Mouse (Mus musculus) naive thymus-derived CD4-positive, alpha-beta T cell, adult 2 months (primary cell): ENCODE results near the gene Dact1.

Source experiments
- DNase-seq: peaks from one replicate; pipeline ENCODE4 v3.0.0-alpha.2; 2011; ENCODE audit warnings: low read depth

The Dact1 gene

DNA sequence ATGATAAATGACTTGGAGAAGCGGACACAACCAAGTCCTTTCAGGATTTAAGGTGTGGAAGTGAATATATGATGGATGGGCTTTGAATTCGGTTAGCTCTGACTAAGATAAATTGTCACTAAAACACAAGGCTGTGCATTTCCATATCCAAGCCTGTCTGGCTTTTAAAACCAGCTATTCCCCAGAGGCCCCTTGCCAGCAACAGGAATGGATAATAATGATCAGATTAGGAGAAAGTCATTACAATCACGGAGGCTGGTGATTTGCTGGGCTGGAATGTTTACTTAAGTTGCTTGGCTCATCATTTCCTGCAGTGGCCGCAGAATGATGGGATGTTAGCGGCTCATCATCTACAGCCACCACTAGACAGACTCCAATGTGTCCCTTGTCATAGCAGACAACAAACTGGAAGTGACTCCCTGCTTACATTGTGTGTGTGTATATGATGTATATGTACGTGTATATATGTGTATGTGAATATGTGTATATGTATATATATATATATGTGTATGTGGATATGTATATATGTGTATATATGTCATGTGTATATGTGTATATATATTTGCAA, 28.3 kb downstream of the Dact1 start:
- no peak for DNase-seq

DNA sequence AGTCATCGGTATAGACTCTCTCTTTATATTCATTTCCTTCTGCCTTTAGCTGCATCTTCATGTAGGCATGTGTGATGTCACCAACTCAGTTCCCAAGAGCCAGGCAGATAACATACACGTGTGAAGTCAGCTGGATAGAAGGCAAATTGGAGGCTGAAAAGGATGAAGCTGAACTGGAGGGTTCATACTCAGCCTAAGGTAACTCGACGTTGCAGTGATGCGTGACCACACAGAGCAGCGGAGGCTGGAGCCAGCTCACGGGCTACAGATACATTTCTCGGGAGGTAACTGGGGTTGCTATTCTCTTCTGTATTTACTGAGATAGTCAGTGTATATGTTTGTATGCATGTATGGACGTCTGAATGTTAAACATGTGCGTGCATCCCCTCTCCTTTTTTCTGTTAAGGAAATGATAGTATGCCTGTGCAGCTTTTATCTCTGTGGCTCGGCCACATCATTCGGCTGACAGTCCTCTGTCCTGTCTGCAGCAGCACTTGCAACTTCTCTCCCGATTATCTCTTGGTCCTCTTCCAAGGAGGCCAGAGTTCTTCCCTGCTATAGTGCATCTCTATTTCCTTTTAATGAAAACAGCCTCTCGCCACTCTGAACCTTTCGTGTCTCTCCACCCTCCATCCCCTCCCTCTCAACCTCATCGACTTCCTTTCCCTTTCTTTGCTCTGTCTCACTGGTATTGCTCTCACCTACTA, 29.6 kb downstream of the Dact1 start:
- DNase-seq = no peak

DNA sequence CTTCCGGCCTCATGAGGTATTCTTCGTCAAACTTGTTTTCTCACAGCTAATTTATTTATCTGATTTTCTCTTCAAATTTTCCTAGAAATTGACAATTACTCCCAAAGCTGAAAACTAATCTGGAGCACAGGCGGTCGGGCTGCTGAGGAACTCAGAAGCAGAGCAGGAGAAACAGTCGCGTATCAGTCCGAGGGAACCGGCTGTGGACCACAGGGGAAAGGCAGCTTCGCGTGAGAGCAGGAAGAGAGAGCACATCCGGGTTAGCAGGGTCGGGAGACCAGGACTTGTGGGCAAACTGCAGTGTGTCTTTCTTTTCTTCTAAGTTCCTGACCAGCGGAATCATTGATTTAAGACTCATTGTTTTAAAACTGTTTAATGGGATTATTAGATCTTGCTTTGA, 32.7 kb downstream of the Dact1 start:
- DNase-seq = peak; percentile 16

DNA sequence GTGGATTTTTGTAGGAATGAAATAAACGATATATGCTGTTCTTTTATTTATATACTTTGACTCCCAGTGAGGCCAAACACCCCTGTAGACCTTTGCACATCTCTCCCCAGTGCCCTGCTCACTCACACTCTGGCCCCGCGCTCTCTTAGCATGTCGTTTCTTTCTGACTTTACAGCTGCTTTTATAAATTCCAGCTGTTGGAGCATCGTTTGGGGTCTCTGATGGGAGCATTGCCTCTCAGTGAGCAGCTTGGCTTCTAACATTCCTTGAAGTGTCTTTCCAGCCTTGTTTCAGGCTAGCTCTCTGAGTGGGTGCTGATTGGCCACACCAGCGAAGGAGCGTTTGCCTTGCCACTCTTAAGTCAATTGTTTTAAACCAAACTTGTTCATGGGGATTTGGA, 35.8 kb downstream of the Dact1 start:
- DNase-seq = no peak

DNA sequence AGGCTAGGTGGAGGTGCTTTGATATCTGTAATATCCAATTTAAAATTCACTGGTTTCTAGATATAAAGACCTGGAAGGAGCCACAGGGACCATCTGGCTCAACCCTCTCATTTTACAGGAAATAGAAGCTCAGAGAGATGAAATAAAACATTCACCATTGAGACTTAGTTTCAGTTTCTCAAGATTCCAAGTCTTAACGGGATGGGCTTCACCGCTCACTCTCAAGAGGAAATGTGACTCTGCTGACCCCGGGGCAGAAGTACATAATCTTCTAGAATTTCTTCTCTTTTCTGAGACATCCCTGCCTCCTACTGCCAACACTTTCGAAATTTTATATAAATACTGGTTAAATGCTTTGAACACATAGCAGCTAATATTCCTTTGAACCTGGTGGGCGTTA, 36.4 kb downstream of the Dact1 start:
- no peak for DNase-seq

DNA sequence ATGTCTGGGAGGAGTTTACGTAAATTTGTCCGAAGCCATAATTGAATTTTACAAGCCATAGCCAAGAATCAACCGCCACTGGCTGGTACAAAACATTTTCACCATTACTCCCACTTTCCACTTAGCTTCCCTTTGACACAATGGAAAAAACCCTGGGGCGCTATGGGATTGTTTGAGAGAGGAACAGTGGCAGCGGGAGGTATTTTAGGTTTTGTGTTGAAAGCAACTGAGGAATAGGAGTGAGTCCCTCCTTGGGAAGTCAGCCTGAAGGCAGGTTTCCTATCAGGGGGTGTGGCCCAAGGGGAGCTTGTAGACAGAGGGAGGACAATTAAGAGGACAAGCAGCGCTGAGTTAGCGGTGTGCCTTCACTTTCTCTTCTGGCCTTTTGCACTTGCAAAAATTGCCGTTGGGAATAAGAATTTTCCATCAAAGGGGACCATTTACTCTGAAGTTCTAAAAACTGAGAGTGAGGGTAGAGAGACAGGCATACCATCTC, 38.8 kb downstream of the Dact1 start:
- no peak for DNase-seq

DNA sequence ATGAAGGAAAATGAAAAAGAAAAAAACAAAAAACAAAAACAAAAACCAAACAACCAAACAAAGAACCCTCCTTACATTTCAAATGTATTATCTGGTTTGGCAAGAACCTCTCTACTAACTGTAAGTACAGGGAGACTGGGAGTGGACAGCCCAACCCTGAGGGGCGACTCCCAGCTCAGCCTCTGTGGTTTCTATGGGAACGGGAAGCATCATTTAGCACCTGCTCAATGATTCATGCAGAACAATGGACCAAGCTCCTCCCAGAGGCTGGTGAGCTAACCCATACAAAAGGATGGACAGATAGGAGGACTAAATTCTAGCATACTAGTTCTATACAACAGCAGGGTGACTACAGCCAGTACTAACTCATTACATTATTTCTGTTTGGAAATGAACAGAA, 40.4 kb downstream of the Dact1 start:
- no peak for DNase-seq

DNA sequence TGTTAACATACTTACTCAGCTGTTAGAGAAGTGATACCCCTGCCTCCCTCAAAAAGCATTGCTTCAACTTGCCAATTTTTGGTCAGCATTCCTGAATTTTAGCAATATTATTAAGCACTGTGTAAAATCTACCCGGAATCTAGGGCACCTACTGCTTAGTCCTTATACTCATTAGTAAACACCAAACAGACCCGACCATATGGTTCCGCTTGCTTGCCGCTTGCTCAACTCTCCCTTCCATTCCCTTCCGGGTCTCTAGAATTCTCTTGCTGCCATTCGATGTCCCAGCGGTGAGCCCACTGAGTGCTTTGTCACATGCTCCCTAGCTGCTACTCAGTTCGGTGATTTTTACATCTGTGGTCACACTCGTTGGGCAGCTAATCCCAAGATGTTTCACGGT, 45.0 kb downstream of the Dact1 start:
- no peak for DNase-seq

DNA sequence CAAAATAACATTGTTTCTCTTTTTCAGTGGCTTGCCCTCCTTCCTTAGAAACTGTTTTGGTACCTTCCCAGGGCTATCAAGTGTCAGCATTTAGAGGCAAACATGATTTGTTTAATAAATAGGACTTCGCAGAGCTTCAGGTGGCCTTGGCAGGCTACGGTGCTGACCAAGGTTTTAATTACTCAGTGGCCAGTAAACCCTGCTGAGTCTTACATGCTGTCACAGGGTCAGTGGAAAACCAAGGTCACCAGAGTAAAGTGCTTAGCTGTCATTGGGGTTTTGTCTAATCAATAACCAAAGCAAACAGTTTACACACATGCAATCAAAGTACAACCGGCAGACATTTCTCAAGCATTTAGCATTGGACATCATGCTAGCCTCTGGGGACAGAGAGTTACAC, 45.4 kb downstream of the Dact1 start:
- DNase-seq = no peak

DNA sequence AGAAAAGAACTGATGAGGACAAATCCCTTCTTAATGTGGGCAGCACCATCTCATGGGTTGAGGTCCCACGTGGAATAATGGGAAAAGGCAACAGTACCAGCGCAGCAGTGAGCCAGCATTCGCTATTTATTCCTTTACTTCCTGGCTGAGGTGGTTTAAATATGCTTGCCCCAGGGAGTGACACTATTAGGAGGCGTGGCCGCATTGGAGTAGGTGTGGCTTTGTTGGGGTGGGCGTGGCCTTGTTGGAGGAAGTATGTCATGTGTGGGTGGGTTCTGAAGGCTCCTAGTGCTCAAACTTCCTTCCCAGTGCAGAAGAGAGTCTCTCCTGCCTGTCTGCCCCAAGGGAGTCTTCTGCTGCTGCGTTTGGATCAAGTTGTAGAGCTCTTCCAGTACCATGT, 51.9 kb downstream of the Dact1 start:
- no peak for DNase-seq

DNA sequence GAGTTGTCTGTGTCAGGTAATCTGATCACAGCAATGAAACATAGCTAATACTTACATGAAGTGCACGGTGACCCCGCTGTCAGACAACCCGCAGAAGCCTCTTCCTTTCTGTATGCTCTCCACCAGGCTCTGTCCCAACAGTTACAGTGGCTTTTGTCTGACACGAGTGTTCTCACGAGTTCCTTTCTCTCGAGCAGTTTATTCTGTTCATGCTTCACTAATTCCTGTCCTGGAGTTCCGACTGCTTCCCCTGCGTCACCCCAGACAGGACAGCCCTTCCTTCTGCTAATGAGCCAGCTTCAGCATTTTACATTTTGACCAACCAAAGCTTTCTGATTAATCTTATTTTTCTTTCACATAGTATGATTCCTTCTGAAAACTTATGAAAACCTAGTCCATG, 52.7 kb downstream of the Dact1 start:
- DNase-seq = no peak

DNA sequence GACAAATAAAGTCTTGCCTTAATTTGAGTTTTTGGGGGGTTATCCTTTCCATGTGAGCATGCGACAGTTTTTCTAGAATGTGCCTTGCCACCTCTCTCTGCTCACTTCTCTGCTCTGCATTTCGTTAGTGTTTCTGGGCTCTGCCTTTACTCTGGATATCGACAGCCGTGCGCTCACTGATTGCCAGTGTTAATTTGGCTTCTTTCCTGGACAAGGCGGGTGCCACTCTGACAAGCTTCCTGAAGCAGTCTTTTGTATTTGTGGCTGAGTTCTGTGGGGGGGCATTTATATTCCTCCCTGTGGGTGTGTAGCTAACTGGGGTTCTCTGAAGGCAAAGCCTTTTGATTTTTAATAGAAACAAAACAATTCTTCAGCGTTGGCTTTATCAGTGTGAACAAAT, 54.4 kb downstream of the Dact1 start:
- no peak for DNase-seq

DNA sequence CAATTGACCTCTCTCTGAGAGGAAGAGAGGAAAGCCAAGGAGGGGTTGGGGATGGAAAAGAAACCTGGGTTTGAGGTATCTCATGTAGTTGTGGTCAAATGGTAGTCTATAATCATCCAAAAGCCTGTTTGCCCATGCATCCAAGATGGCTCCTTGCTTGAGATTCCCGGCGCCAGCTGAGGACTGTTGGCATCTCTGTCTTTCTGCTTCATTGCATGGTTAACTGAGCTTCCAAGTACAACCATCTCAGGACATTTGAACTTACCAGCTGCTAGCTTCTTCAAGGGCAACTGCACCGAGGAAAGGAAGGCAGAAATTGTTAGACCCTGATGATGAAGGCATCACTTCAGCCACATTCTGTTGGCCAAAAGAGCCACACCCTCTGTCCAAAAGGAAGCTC, 54.8 kb downstream of the Dact1 start:
- DNase-seq = no peak

DNA sequence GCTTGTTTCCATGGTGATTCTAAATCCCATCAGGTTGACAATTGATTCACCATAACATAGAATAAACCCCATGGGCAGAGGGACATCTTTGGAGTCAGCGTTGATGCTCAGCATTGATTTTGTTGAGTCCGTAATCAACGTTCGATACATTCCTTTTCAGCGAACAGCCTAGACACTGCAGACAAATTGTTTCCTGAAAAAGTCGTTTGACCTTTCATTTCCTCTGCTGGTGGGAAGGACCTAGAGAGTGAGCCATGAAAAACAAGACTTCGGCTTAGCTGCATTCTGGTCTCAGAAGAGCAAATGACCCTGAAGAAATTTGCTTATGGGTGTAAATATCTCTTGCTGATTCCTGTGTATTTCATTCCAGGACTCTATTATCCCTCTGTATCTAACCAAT, 55.5 kb downstream of the Dact1 start:
- no peak for DNase-seq

DNA sequence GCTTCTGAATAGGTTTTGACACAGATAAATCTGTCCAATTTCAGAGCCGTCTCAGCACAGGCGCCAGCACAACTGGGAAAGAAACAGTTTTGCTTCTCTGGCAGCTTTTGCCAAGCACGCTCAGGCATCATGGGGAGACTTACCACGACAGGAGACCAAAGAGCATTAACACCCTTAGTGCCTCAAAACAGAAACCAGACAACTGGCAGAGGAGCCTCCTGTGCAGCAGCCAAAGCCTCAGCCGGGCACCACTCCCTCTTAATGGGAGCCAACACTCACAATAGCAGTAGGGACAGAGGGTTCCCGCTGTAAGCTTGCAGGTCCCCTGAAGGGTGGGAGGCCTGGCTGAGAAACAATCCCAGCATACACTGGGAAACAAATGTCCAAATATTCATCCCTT, 56.5 kb downstream of the Dact1 start:
- no peak for DNase-seq

DNA sequence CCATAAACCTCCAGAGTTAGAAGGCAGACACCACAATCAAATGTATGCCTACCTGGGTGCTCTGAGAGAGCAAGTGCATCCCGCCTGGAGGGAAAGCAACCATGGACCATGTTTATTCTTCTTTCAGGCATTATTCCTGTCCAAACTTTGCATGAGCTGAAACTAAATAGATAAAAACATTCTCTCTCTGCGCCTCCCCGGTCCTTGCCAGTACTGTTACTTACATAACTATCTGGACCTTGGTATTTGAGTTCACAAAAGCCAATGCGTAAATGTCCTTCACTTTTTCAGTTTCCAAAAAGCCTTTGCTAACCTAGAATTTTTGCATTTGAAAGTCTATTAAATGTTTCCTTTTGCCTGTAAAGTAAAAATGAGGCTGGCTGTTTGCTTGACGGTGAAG, 58.9 kb downstream of the Dact1 start:
- DNase-seq = no peak
